Mouse (Mus musculus): Measurements from ENCODE around the gene Wdr95. TPM values are rescaled to one million over a fixed set of nuclear protein-coding genes. Genes with fewer than 3 reads are reported as not detected.
A peak's percentile ranks its signal among the peaks of the same experiment; 100 is the strongest.

The Wdr95 gene
- polyA plus RNA-seq, 1 experiment: not detected

GRCm38 (mm10) chr5:149642366-149642765 lies 113.9 kb downstream of the Wdr95 start:
- Histone ChIP-seq H3K27me3 (ENCODE audit: control insufficient read depth, insufficient read depth, low read length, poor library complexity, severe bottlenecking) (no peaks in the 10 kb centered on the region), H3K4me3 (ENCODE audit: low read depth, low read length) (peak overlapping the region; percentile 68), H3K9me3 (replicated peaks; ENCODE audit: control insufficient read depth, insufficient read depth, low read length, poor library complexity, severe bottlenecking) (no peaks in the 10 kb centered on the region), H3K9ac (ENCODE audit: low read depth, poor library complexity, severe bottlenecking) (peak overlapping the region; percentile 82), H3K27ac (ENCODE audit: insufficient read depth, low read length) (peak overlapping the region; percentile 64; the same call in 1 of the 2 replicates), H3K4me1 (ENCODE audit: control insufficient read depth, insufficient read depth, low read length) (no peaks in the 10 kb centered on the region), H3K36me3 (ENCODE audit: control insufficient read depth, insufficient read depth, low read length, poor library complexity, severe bottlenecking) (no peaks in the 10 kb centered on the region)
- TF ChIP-seq CTCF (IDR thresholded peaks at IDR 0.05; ENCODE audit: low read depth, low read length): peak; percentile 69
- no peak for TF ChIP-seq POLR2A (IDR thresholded peaks at IDR 0.05; ENCODE audit: insufficient read depth, low read length)

GRCm38 (mm10) chr5:149642783-149643509 lies 114.5 kb downstream of the Wdr95 start:
- no peaks in the 10 kb centered on the region for H3K27me3 ChIP-seq (ENCODE audit: control insufficient read depth, insufficient read depth, low read length, poor library complexity, severe bottlenecking)
- H3K4me3 ChIP-seq (ENCODE audit: low read depth, low read length): peak overlapping the region; percentile 68
- H3K4me1 ChIP-seq (ENCODE audit: control insufficient read depth, insufficient read depth, low read length): peaks cover under 1% of the 10 kb centered on the region
- H3K36me3 ChIP-seq (ENCODE audit: control insufficient read depth, insufficient read depth, low read length, poor library complexity, severe bottlenecking): no peaks in the 10 kb centered on the region
- TF ChIP-seq CTCF (IDR thresholded peaks at IDR 0.05; ENCODE audit: low read depth, low read length) (no peak), EP300 (IDR thresholded peaks at IDR 0.05; ENCODE audit: insufficient read depth, low read depth, low read length) (no peak), POLR2A (IDR thresholded peaks at IDR 0.05; ENCODE audit: insufficient read depth, low read length) (no peak)
- no peaks in the 10 kb centered on the region for H3K9me3 ChIP-seq (replicated peaks; ENCODE audit: control insufficient read depth, insufficient read depth, low read length, poor library complexity, severe bottlenecking)
- H3K27ac ChIP-seq (ENCODE audit: insufficient read depth, low read length): peak overlapping the region; percentile 42; the same call in 1 of the 2 replicates
- peak overlapping the region; percentile 40 for H3K9ac ChIP-seq (ENCODE audit: low read depth, poor library complexity, severe bottlenecking)

GRCm38 (mm10) chr5:149647367-149648115 lies 119.1 kb downstream of the Wdr95 start:
- Histone ChIP-seq H3K27ac (ENCODE audit: insufficient read depth, low read length) (0 out of 2 replicates have a peak overlapping the region, but pooled peaks have one; percentile 37), H3K4me1 (ENCODE audit: control insufficient read depth, insufficient read depth, low read length) (peaks cover 5% of the 10 kb centered on the region), H3K36me3 (ENCODE audit: control insufficient read depth, insufficient read depth, low read length, poor library complexity, severe bottlenecking) (no peaks in the 10 kb centered on the region), H3K9ac (ENCODE audit: low read depth, poor library complexity, severe bottlenecking) (no peak overlapping the region), H3K4me3 (ENCODE audit: low read depth, low read length) (no peak overlapping the region), H3K9me3 (replicated peaks; ENCODE audit: control insufficient read depth, insufficient read depth, low read length, poor library complexity, severe bottlenecking) (peaks cover 4% of the 10 kb centered on the region), H3K27me3 (ENCODE audit: control insufficient read depth, insufficient read depth, low read length, poor library complexity, severe bottlenecking) (no peaks in the 10 kb centered on the region)
- TF ChIP-seq EP300 (IDR thresholded peaks at IDR 0.05; ENCODE audit: insufficient read depth, low read depth, low read length) (no peak), POLR2A (IDR thresholded peaks at IDR 0.05; ENCODE audit: insufficient read depth, low read length) (no peak), CTCF (IDR thresholded peaks at IDR 0.05; ENCODE audit: low read depth, low read length) (no peak)

DNA sequence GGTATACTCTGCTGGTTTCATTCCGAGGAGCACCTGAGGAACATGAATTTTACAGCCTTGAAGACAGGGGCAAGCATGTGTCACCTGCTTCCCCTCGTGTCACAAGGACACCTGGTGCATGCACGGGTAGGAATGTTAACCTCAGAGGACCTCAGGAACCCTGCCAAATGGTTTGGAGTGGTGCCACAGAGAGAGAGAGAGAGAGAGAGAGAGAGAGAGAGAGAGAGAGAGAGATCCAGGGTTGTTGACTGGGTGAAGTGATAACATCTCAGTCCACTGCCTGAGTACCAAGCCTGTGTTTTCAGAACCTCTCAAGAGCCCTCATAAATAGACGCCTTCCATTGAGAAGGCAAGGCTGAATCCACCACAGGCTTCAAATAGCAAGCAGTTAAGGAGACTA lies 119.7 kb downstream of the Wdr95 start:
- TF ChIP-seq CTCF (IDR thresholded peaks at IDR 0.05; ENCODE audit: low read depth, low read length) (no peak), POLR2A (IDR thresholded peaks at IDR 0.05; ENCODE audit: insufficient read depth, low read length) (no peak), EP300 (IDR thresholded peaks at IDR 0.05; ENCODE audit: insufficient read depth, low read depth, low read length) (no peak)
- no peaks in the 10 kb centered on the region for H3K27me3 ChIP-seq (ENCODE audit: control insufficient read depth, insufficient read depth, low read length, poor library complexity, severe bottlenecking)
- no peaks in the 10 kb centered on the region for H3K36me3 ChIP-seq (ENCODE audit: control insufficient read depth, insufficient read depth, low read length, poor library complexity, severe bottlenecking)
- H3K27ac ChIP-seq (ENCODE audit: insufficient read depth, low read length): peak overlapping the region; percentile 37; the same call in 1 of the 2 replicates
- peaks cover 5% of the 10 kb centered on the region for H3K4me1 ChIP-seq (ENCODE audit: control insufficient read depth, insufficient read depth, low read length)
- no peak overlapping the region for H3K4me3 ChIP-seq (ENCODE audit: low read depth, low read length)
- no peak overlapping the region for H3K9ac ChIP-seq (ENCODE audit: low read depth, poor library complexity, severe bottlenecking)
- H3K9me3 ChIP-seq (replicated peaks; ENCODE audit: control insufficient read depth, insufficient read depth, low read length, poor library complexity, severe bottlenecking): peaks cover 8% of the 10 kb centered on the region

GRCm38 (mm10) chr5:149648895-149649406 lies 120.5 kb downstream of the Wdr95 start:
- Histone ChIP-seq H3K4me3 (ENCODE audit: low read depth, low read length) (peak overlapping the region; percentile 22; the same call in 1 of the 2 replicates), H3K36me3 (ENCODE audit: control insufficient read depth, insufficient read depth, low read length, poor library complexity, severe bottlenecking) (no peaks in the 10 kb centered on the region), H3K27ac (ENCODE audit: insufficient read depth, low read length) (peak overlapping the region; percentile 77), H3K9me3 (replicated peaks; ENCODE audit: control insufficient read depth, insufficient read depth, low read length, poor library complexity, severe bottlenecking) (peaks cover 8% of the 10 kb centered on the region), H3K4me1 (ENCODE audit: control insufficient read depth, insufficient read depth, low read length) (peaks cover 7% of the 10 kb centered on the region), H3K9ac (ENCODE audit: low read depth, poor library complexity, severe bottlenecking) (0 out of 2 replicates have a peak overlapping the region, but pooled peaks have one; percentile 6), H3K27me3 (ENCODE audit: control insufficient read depth, insufficient read depth, low read length, poor library complexity, severe bottlenecking) (no peaks in the 10 kb centered on the region)
- TF ChIP-seq EP300 (IDR thresholded peaks at IDR 0.05; ENCODE audit: insufficient read depth, low read depth, low read length): peak; percentile 32; the same call in 1 of the 2 replicates
- no peak for TF ChIP-seq POLR2A (IDR thresholded peaks at IDR 0.05; ENCODE audit: insufficient read depth, low read length)
